Mouse (Mus musculus) bone marrow, adult 2 months (tissue): Measurements from ENCODE around the gene Myl3.

ENCODE experiments used
- CTCF ChIP-seq: fragments of 200-500 bp; IDR thresholded peaks from 2 replicates; pipeline ENCODE4 v1.5.1; 2011; ENCODE audit warnings: low read length, control low read depth; ENCODE audit not compliant: control insufficient read depth, insufficient read depth
- POLR2A ChIP-seq: fragments of 200-500 bp; IDR thresholded peaks from 2 replicates; pipeline ENCODE4 v1.6.1; 2011; ENCODE audit warnings: low read depth, mild to moderate bottlenecking, control low read depth, low read length, borderline replicate concordance; ENCODE audit not compliant: control insufficient read depth

GRCm38 (mm10) chr9:110813789-110814188 lies 72.1 kb downstream of the Myl3 start, which contains the start of gene Prss44:
- TF ChIP-seq POLR2A (no peak), CTCF (no peak)
